In genomic region chr16:36930231-36931136, GRCm38 (mm10) we compare ENCODE assay signal across 18 mouse cellular contexts. TPM values are rescaled to one million over a fixed set of nuclear protein-coding genes. Genes with fewer than 3 reads are reported as not detected.
DNase-seq lines count a peak whose midpoint lies in the region; ATAC-seq and TF ChIP-seq lines count a peak whose summit lies in the region.
"Had no signal": no experiment of that assay in that cellular context is flagged by ENCODE, and none has a peak within 500 bp of the region (broad histone marks: within the 10 kb centered on the region; RNA-seq: fewer than 3 reads in every experiment).

No protein-coding gene starts in this region.

- 0 out of 2 replicates have a peak, but pooled peaks have one; percentile 14 for ATAC-seq in lung, postnatal 0 days
- ATAC-seq in kidney, embryonic 16.5 days (ENCODE audit: low FRiP score, low TSS enrichment): no peak
- ATAC-seq: hindbrain, postnatal 0 days; midbrain, embryonic 13.5 days had no signal

- DNase-seq in adrenal gland, adult (ENCODE audit: inconsistent age in 2 of 2, low spot score in 1 of 2): peak; percentile 74 to 91
- DNase-seq in adrenal gland, postnatal 4 days (ENCODE audit: low spot score in 2 of 2): no peak
- peak; percentile 34 for DNase-seq in lung, postnatal 0 days (ENCODE audit: low spot score)
- no peak for DNase-seq in lung, postnatal 14 days
- no peak for DNase-seq in right cerebral cortex, postnatal 36 days (ENCODE audit: low spot score in 2 of 2)
- DNase-seq: cerebellum, adult 11-12 months; cerebellum, postnatal 36 days; gastrocnemius, postnatal 25 days; kidney, adult 9 months; left cerebral cortex, postnatal 4 days; lung, adult 2 months had no signal

- TF ChIP-seq EP300 in lung, postnatal 0 days (IDR thresholded peaks at IDR 0.05): no peak

- WGBS in lung, postnatal 0 days: 52% methylated on average over 11 of the region's 11 CpGs
- 79% methylated on average over 11 of the region's 11 CpGs for WGBS in small intestine, adult 2 months
- WGBS in kidney, embryonic 16.5 days: 68% methylated on average over 11 of the region's 11 CpGs

- no peaks in the 10 kb centered on the region for H3K27me3 ChIP-seq in lung, postnatal 0 days (replicated peaks; ENCODE audit: insufficient read depth, low read length)
- H3K27me3 ChIP-seq in small intestine, adult 2 months (ENCODE audit: control insufficient read depth, insufficient read depth, low read length): no peaks in the 10 kb centered on the region
- no peaks in the 10 kb centered on the region for H3K27me3 ChIP-seq in kidney, embryonic 16.5 days (ENCODE audit: insufficient read depth, low read length)
- H3K27me3 ChIP-seq: embryonic facial prominence, embryonic 12.5 days; midbrain, embryonic 13.5 days had no signal

- H3K4me1 ChIP-seq in lung, postnatal 0 days (ENCODE audit: insufficient read depth, low read depth, low read length): no peaks in the 10 kb centered on the region; the same call in 1 of the 2 replicates
- peaks cover 43% of the 10 kb centered on the region for H3K4me1 ChIP-seq in bone marrow macrophage, adult 2 months (ENCODE audit: control insufficient read depth, insufficient read depth, low read length)
- H3K4me1 ChIP-seq in small intestine, adult 2 months (ENCODE audit: control insufficient read depth, insufficient read depth, insufficient read length, low read length): no peaks in the 10 kb centered on the region; the same call in 1 of the 2 replicates
- no peaks in the 10 kb centered on the region for H3K4me1 ChIP-seq in kidney, embryonic 16.5 days (ENCODE audit: insufficient read depth, low read length)
- H3K4me1 ChIP-seq: embryonic facial prominence, embryonic 12.5 days; midbrain, embryonic 13.5 days had no signal

- H3K9ac ChIP-seq in lung, postnatal 0 days (replicated peaks; ENCODE audit: low read depth): no peak overlapping the region; the same call in 1 of the 2 replicates
- no peak overlapping the region for H3K9ac ChIP-seq in kidney, embryonic 16.5 days (replicated peaks; ENCODE audit: low read length)
- H3K9ac ChIP-seq: embryonic facial prominence, embryonic 12.5 days; midbrain, embryonic 13.5 days had no signal

- no peak overlapping the region for H3K4me3 ChIP-seq in lung, postnatal 0 days (ENCODE audit: low read depth, low read length)
- no peak overlapping the region for H3K4me3 ChIP-seq in bone marrow macrophage, adult 2 months (ENCODE audit: insufficient read depth, low read length)
- no peak overlapping the region for H3K4me3 ChIP-seq in small intestine, adult 2 months (ENCODE audit: low read depth, low read length)
- H3K4me3 ChIP-seq in kidney, embryonic 16.5 days (ENCODE audit: low read length): no peak overlapping the region
- H3K4me3 ChIP-seq: embryonic facial prominence, embryonic 12.5 days; midbrain, embryonic 13.5 days had no signal

- no peak for TF ChIP-seq POLR2A in bone marrow macrophage, adult 2 months (IDR thresholded peaks at IDR 0.05; ENCODE audit: borderline replicate concordance, low read depth, low read length)
- TF ChIP-seq POLR2A in small intestine, adult 2 months (IDR thresholded peaks at IDR 0.05; ENCODE audit: low read depth, low read length): no peak

- TF ChIP-seq CTCF in lung, postnatal 0 days (IDR thresholded peaks at IDR 0.05): no peak
- TF ChIP-seq CTCF in bone marrow macrophage, adult 2 months (IDR thresholded peaks at IDR 0.05; ENCODE audit: low read depth, low read length): no peak
- TF ChIP-seq CTCF in small intestine, adult 2 months (IDR thresholded peaks at IDR 0.05; ENCODE audit: extremely low read depth, insufficient read length, insufficient replicate concordance, low read depth, low read length): no peak

- H3K4me2 ChIP-seq in lung, postnatal 0 days (replicated peaks; ENCODE audit: low read depth, low read length): no peak overlapping the region
- H3K4me2 ChIP-seq in kidney, embryonic 16.5 days (replicated peaks; ENCODE audit: low read depth, low read length): no peak overlapping the region
- H3K4me2 ChIP-seq: embryonic facial prominence, embryonic 12.5 days; heart, embryonic 11.5 days; midbrain, embryonic 13.5 days had no signal

- H3K9me3 ChIP-seq in lung, postnatal 0 days (ENCODE audit: low read length): no peaks in the 10 kb centered on the region
- H3K9me3 ChIP-seq in kidney, embryonic 16.5 days (ENCODE audit: low read length): no peaks in the 10 kb centered on the region
- H3K9me3 ChIP-seq: embryonic facial prominence, embryonic 12.5 days; midbrain, embryonic 13.5 days had no signal

- peak overlapping the region; percentile 28; the same call in 1 of the 2 replicates for H3K27ac ChIP-seq in lung, postnatal 0 days (ENCODE audit: low read length)
- peak overlapping the region; percentile 63 for H3K27ac ChIP-seq in bone marrow macrophage, adult 2 months (ENCODE audit: insufficient read depth, low read depth, low read length)
- 0 out of 2 replicates have a peak overlapping the region, but pooled peaks have one; percentile 22 for H3K27ac ChIP-seq in small intestine, adult 2 months (ENCODE audit: insufficient read depth, low read depth, low read length)
- no peak overlapping the region for H3K27ac ChIP-seq in kidney, embryonic 16.5 days (ENCODE audit: low read length)
- H3K27ac ChIP-seq: hindbrain, postnatal 0 days; midbrain, embryonic 13.5 days had no signal

- H3K36me3 ChIP-seq in lung, postnatal 0 days (ENCODE audit: insufficient read depth, low read length): peaks cover 21% of the 10 kb centered on the region
- H3K36me3 ChIP-seq in small intestine, adult 2 months (ENCODE audit: control insufficient read depth, insufficient read depth, low read length): peaks cover 57% of the 10 kb centered on the region
- H3K36me3 ChIP-seq in kidney, embryonic 16.5 days (ENCODE audit: insufficient read depth, low read length): peaks cover 68% of the 10 kb centered on the region

RNA-seq across cellular contexts. Expression of gene Hcls1, which starts 4.3 kb away (rescaled TPM):
- total RNA-seq in adrenal gland, postnatal 4 days (2021): 10 to 100 TPM; 13.6 to 15.3 TPM
- 11.4 and 12.6 TPM in 2 replicates for polyA plus RNA-seq in lung, postnatal 0 days (2015; fragmentation: Nextera tagmentation; extraction: Ambion mirVana)
- 349 and 368 TPM in 2 replicates for polyA plus RNA-seq in bone marrow macrophage, adult 2 months (2012; ENCODE audit: insufficient read depth, insufficient read length, missing spikeins)
- 4.7 and 9.0 TPM in 2 replicates for polyA plus RNA-seq in small intestine, adult 2 months (2012; rRNA removed)
- 5.7 TPM in 2 replicates for polyA plus RNA-seq in kidney, embryonic 16.5 days (2015; fragmentation: Nextera tagmentation; extraction: Ambion mirVana)

RNA-seq across cellular contexts. Expression of gene Golgb1, which starts 55.5 kb away (rescaled TPM):
- total RNA-seq in adrenal gland, postnatal 4 days (2021): 10 to 100 TPM; 70.1 to 75.1 TPM
- polyA plus RNA-seq in lung, postnatal 0 days (2015; fragmentation: Nextera tagmentation; extraction: Ambion mirVana): 114 and 120 TPM in 2 replicates
- polyA plus RNA-seq in bone marrow macrophage, adult 2 months (2012; ENCODE audit: insufficient read depth, insufficient read length, missing spikeins): 40.6 and 41.5 TPM in 2 replicates
- 28.3 and 49.7 TPM in 2 replicates for polyA plus RNA-seq in small intestine, adult 2 months (2012; rRNA removed)
- polyA plus RNA-seq in kidney, embryonic 16.5 days (2015; fragmentation: Nextera tagmentation; extraction: Ambion mirVana): 97.0 and 106 TPM in 2 replicates

RNA-seq across cellular contexts. Expression of gene Eaf2, which starts 55.7 kb away (rescaled TPM):
- total RNA-seq in adrenal gland, postnatal 4 days (2021): 1 to 10 TPM; 1.9 to 2.9 TPM
- polyA plus RNA-seq in lung, postnatal 0 days (2015; fragmentation: Nextera tagmentation; extraction: Ambion mirVana): 0.95 and 1.4 TPM in 2 replicates
- polyA plus RNA-seq in bone marrow macrophage, adult 2 months (2012; ENCODE audit: insufficient read depth, insufficient read length, missing spikeins): 1.3 TPM in 1 of 2 replicates, not detected in the other
- 1.1 and 2.4 TPM in 2 replicates for polyA plus RNA-seq in small intestine, adult 2 months (2012; rRNA removed)
- polyA plus RNA-seq in kidney, embryonic 16.5 days (2015; fragmentation: Nextera tagmentation; extraction: Ambion mirVana): 9.8 and 11.6 TPM in 2 replicates

RNA-seq across cellular contexts. Expression of gene Fbxo40, which starts 59.8 kb away (rescaled TPM):
- 1 to 10 TPM; 1.4 to 1.9 TPM for total RNA-seq in adrenal gland, postnatal 4 days (2021)
- polyA plus RNA-seq in lung, postnatal 0 days (2015; fragmentation: Nextera tagmentation; extraction: Ambion mirVana): 0.10 and 0.12 TPM in 2 replicates
- polyA plus RNA-seq in bone marrow macrophage, adult 2 months (2012; ENCODE audit: insufficient read depth, insufficient read length, missing spikeins): 0.19 TPM in 1 of 2 replicates, not detected in the other
- not detected in 2 replicates for polyA plus RNA-seq in small intestine, adult 2 months (2012; rRNA removed)
- 1.6 and 2.2 TPM in 2 replicates for polyA plus RNA-seq in kidney, embryonic 16.5 days (2015; fragmentation: Nextera tagmentation; extraction: Ambion mirVana)
- polyA plus RNA-seq: midbrain, embryonic 13.5 days had no signal

Comparison
In these comparisons a context has a peak if more than half of its experiments do, and no peak if none do; other contexts are left out.
1. DNase-seq: peak in adrenal gland, adult (2 of 2) and lung, postnatal 0 days (single experiment); none in adrenal gland, postnatal 4 days (0 of 2), lung, postnatal 14 days (single experiment) and right cerebral cortex, postnatal 36 days (0 of 2).
2. RNA of gene Hcls1, which starts 4.3 kb away (polyA plus RNA-seq): 349 to 368 TPM in bone marrow macrophage, adult 2 months; 11.4 to 12.6 TPM in lung, postnatal 0 days, 4.7 to 9.0 TPM in small intestine, adult 2 months and 5.7 TPM in kidney, embryonic 16.5 days; every median in the first group is over 10 times any median in the second.